Mouse (Mus musculus) neural tube, embryonic 13.5 days (tissue): ENCODE measurements around the gene I0C0044D17Rik. TPM values are rescaled to one million over a fixed set of nuclear protein-coding genes. Genes with fewer than 3 reads are reported as not detected.
"Not testable (repeated sequence)": the region's sequence is repeated elsewhere in the genome, so short reads cannot be mapped to it uniquely, and the experiment has no call there.

Source experiments
- ATAC-seq: fragments of 200-750 bp; cut with Nextera tagmentation; 2 replicates; pipeline ENCODE4 v1.8.0; 2017; ENCODE audit warnings: low read depth, mild to moderate bottlenecking, moderate TSS enrichment, moderate library complexity
- H3K27ac ChIP-seq: fragments of 300-500 bp; sonication (generic); replicated peaks from 2 replicates; pipeline ENCODE4 v1.5.1; 2015; ENCODE audit warnings: moderate library complexity, mild to moderate bottlenecking, inconsistent platforms
- H3K27me3 ChIP-seq: fragments of 300-500 bp; sonication (generic); 2 replicates; pipeline ENCODE4 v1.6.1; 2015; ENCODE audit warnings: mild to moderate bottlenecking, inconsistent platforms
- H3K36me3 ChIP-seq: fragments of 300-500 bp; sonication (generic); 2 replicates; pipeline ENCODE4 v1.6.1; 2015; ENCODE audit warnings: mild to moderate bottlenecking, inconsistent platforms
- H3K4me1 ChIP-seq: fragments of 300-500 bp; sonication (generic); replicated peaks from 2 replicates; pipeline ENCODE4 v1.6.1; 2015; ENCODE audit warnings: inconsistent platforms
- H3K4me2 ChIP-seq: fragments of 300-500 bp; sonication (generic); 2 replicates; pipeline ENCODE4 v1.6.1; 2015; ENCODE audit warnings: inconsistent platforms, mild to moderate bottlenecking, moderate library complexity
- H3K4me3 ChIP-seq: fragments of 300-500 bp; sonication (generic); 2 replicates; pipeline ENCODE4 v1.5.1; 2015; ENCODE audit warnings: mild to moderate bottlenecking, inconsistent platforms
- H3K9ac ChIP-seq: fragments of 300-500 bp; sonication (generic); 2 replicates; pipeline ENCODE4 v1.6.1; 2015; ENCODE audit warnings: moderate library complexity, mild to moderate bottlenecking, inconsistent platforms
- H3K9me3 ChIP-seq: fragments of 300-500 bp; sonication (generic); 2 replicates; pipeline ENCODE4 v1.6.1; 2016; ENCODE audit warnings: inconsistent platforms
- WGBS: fragments of 180-500 bp; shearing (Covaris S2); methylation state at CpG from one replicate; pipeline ENCODE4 v1.1.7; 2015; 5-methylcytosine and 5-hydroxymethylcytosine counted together
- polyA plus RNA-seq: library from polyadenylated mRNA; unstranded; fragments of >200 nt; fragmentation: Nextera tagmentation; extraction: Ambion mirVana; gene quantifications from 2 replicates; pipeline ENCODE4 v1.2.1, GENCODE M21; 2015

I0C0044D17Rik gene
- polyA plus RNA-seq, result not detected in 2 replicates

- not testable (repeated sequence) for ATAC-seq, H3K4me2 ChIP-seq, H3K9me3 ChIP-seq, H3K9ac ChIP-seq, H3K36me3 ChIP-seq, H3K27ac ChIP-seq, H3K4me3 ChIP-seq, H3K4me1 ChIP-seq
- peaks cover 13% of the 10 kb centered on the region for H3K27me3 ChIP-seq
- WGBS, result 93% methylated on average over 1 of the region's 1 CpGs
Observed at GRCm38 (mm10) chr4:98823740-98824139, at the start of gene I0C0044D17Rik. Gene I0C0044D17Rik (minus strand): TSS chr4:98823840.

DNA sequence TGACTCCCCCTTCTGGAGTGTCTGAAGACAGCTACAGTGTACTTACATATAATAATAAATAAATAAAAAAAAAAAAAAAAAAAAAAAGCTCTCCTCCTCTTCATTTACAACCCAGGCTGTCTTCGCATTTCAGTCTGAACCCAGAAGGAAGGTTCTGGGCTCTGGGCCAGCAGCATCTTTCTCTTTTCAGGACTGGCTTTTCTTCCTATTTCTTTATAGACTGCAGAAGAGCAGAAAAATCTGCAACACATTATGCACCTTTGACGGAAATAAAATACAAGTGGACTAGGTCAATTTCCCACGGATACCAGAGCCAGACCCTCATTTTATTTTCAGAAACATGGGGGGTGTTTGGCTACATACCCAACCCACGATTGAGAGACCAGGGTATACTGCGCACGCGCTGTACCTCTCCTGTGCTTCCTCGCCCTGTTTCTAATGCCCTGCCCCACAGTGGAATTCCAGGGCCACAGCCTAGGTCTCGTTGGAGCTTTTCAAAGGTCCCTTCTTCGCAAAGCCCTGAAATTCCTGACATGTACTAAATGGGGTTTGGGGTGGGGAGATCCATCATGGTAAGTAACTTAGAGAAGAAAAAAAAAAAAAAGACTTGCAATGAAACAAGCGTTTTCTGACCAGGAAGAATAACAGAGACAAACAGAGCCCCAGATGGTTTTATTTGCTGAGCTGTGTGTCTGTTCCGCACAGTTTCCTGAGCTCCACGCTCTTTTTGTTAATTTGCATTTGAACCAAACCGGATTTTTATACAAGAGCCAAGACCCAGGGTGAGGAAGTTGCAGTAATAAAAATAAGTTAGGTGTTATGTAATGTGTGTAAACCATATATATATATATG lies 42.0 kb upstream of the I0C0044D17Rik start:
- Histone ChIP-seq H3K36me3 (no peaks in the 10 kb centered on the region), H3K9me3 (no peaks in the 10 kb centered on the region), H3K4me1 (peaks cover 3% of the 10 kb centered on the region; the same call in 1 of the 2 replicates), H3K4me2 (no peak overlapping the region), H3K27me3 (no peaks in the 10 kb centered on the region), H3K4me3 (no peak overlapping the region), H3K9ac (no peak overlapping the region), H3K27ac (no peak overlapping the region)
- WGBS, result 76% methylated on average over 14 of the region's 14 CpGs
- ATAC-seq, result no peak

DNA sequence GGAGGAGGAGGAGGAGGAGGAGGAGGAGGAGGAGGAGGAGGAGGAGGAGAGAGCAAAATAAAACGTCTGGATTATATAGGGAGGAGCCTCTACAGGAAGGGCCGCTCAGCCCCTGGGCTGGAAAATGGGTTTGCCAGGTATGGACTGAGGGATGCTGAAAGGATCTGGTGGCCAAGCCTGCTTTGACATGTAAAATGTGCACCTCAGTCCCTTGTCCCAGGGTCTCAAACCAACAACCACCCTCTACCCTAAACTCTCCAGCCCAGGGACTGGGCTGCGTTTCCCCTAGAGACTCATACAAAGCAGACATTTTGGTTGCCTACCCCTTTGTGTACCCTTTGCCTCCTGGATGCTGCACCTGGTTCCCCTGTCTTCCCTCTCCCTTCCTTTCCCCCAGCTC lies 40.9 kb upstream of the I0C0044D17Rik start:
- no peak overlapping the region for H3K4me3 ChIP-seq
- no peaks in the 10 kb centered on the region for H3K27me3 ChIP-seq
- no peak overlapping the region for H3K4me2 ChIP-seq
- no peak overlapping the region for H3K9ac ChIP-seq
- H3K36me3 ChIP-seq, result no peaks in the 10 kb centered on the region
- H3K9me3 ChIP-seq, result peaks cover 6% of the 10 kb centered on the region; the same call in 1 of the 2 replicates
- H3K4me1 ChIP-seq, result peaks cover 3% of the 10 kb centered on the region; the same call in 1 of the 2 replicates
- WGBS, result 80% methylated on average over 3 of the region's 3 CpGs
- ATAC-seq, result no peak
- no peak overlapping the region for H3K27ac ChIP-seq

DNA sequence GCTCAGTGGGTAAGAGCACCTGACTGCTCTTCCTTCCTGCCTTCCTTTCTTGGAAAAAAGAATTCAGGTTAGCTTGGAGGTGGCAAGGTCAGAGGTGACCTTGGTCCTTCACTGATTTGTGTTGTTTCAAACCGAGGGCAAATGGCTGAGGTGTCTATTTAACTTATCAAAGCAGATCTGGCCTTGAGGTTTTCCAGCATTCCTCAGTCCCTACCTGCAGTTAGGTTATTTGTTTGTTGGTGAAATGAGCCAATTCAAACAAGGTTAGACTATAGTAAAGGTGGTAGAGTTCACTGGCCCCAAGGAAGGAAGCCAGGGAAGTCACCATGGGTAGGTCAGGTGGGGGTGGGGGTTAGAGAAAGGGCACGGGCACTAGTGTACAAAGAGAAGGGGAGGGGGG lies 40.5 kb upstream of the I0C0044D17Rik start:
- no peak for ATAC-seq
- 70% methylated on average over 1 of the region's 2 CpGs for WGBS
- H3K27me3 ChIP-seq, result no peaks in the 10 kb centered on the region
- peaks cover 3% of the 10 kb centered on the region; the same call in 1 of the 2 replicates for H3K4me1 ChIP-seq
- no peak overlapping the region for H3K27ac ChIP-seq
- no peak overlapping the region for H3K4me3 ChIP-seq
- H3K4me2 ChIP-seq, result no peak overlapping the region
- H3K9me3 ChIP-seq, result peaks cover 6% of the 10 kb centered on the region; the same call in 1 of the 2 replicates
- no peak overlapping the region for H3K9ac ChIP-seq
- no peaks in the 10 kb centered on the region for H3K36me3 ChIP-seq

- H3K27ac ChIP-seq, result no peak overlapping the region
- ATAC-seq, result no peak
- H3K4me1 ChIP-seq, result peaks cover 3% of the 10 kb centered on the region; the same call in 1 of the 2 replicates
- H3K4me3 ChIP-seq, result no peak overlapping the region
- no peaks in the 10 kb centered on the region for H3K27me3 ChIP-seq
- no peak overlapping the region for H3K9ac ChIP-seq
- no peaks in the 10 kb centered on the region for H3K36me3 ChIP-seq
- peaks cover 6% of the 10 kb centered on the region; the same call in 1 of the 2 replicates for H3K9me3 ChIP-seq
- 89% methylated on average over 2 of the region's 2 CpGs for WGBS
- H3K4me2 ChIP-seq, result no peak overlapping the region
Observed at GRCm38 (mm10) chr4:98863451-98863850, 39.8 kb upstream of the I0C0044D17Rik start.

DNA sequence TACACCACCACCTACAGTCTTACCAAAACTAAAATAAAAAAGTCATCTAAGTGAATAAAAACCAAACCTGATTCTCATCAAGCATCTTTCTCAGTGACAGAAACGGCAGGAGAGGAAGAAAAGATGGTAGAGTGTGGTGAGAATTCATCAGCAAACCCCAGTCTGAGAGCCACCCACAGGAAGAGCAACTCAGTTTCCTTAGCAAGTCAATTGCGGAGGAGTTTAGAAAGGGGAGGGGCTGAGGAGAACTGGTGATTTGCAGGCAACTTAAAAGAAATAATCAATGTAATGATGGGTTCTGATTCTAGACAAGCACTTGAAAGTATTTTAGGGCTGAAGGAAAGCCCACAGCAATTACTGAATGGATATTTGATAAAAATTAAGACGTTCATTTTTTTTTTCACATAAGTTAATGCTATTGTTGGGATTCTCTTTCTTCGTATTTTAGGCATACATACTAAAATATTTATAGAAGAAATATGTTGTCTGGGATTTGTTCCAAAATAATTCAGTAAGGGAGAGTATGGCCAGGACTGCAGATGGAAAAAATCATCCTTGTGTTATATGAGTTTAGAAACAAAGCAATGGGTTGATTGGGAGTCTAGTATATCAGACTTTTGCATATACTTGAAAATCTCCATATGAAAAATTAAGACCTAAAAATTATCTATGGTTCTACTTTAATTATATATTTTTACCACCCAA lies 34.7 kb upstream of the I0C0044D17Rik start:
- Histone ChIP-seq H3K27me3 (no peaks in the 10 kb centered on the region), H3K4me3 (no peak overlapping the region), H3K4me2 (no peak overlapping the region), H3K4me1 (no peaks in the 10 kb centered on the region), H3K27ac (no peak overlapping the region), H3K9me3 (peaks cover 6% of the 10 kb centered on the region; the same call in 1 of the 2 replicates), H3K36me3 (no peaks in the 10 kb centered on the region), H3K9ac (no peak overlapping the region)
- WGBS, result 81% methylated on average over 4 of the region's 4 CpGs
- no peak for ATAC-seq

DNA sequence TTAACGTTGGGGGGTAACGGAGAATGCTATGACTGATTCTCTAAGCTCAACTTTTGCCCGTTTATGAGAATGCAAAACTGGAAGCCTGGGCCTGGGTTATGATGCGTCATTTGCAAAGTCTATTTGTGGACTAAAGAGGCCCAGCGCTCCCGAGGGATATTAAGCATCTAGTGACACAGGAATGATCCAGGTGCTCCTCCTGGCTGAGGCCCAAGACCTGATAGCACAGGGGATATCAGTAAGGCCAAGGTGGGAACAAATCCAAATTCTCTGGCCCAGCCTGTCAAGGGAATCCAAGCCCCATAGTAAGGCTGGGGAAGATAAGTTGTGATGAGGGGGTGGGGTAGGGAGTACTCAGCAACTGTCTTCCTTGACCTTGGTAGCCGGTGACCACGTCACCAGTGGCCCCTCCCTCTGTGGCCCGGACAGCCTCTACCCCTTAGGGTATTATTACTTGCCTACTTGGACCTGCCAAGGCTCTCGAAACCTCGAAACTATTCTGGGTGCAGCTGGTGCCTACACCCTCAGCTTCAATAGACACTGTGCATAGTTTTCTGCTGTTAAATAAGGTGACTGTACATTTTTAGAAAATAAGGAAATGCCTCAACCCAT lies 33.5 kb upstream of the I0C0044D17Rik start:
- H3K4me3 ChIP-seq, result no peak overlapping the region
- H3K9me3 ChIP-seq, result peaks cover 6% of the 10 kb centered on the region; the same call in 1 of the 2 replicates
- no peaks in the 10 kb centered on the region for H3K36me3 ChIP-seq
- no peaks in the 10 kb centered on the region for H3K27me3 ChIP-seq
- 80% methylated on average over 11 of the region's 11 CpGs for WGBS
- no peak for ATAC-seq
- no peak overlapping the region for H3K9ac ChIP-seq
- H3K27ac ChIP-seq, result no peak overlapping the region
- H3K4me2 ChIP-seq, result no peak overlapping the region
- no peaks in the 10 kb centered on the region for H3K4me1 ChIP-seq

DNA sequence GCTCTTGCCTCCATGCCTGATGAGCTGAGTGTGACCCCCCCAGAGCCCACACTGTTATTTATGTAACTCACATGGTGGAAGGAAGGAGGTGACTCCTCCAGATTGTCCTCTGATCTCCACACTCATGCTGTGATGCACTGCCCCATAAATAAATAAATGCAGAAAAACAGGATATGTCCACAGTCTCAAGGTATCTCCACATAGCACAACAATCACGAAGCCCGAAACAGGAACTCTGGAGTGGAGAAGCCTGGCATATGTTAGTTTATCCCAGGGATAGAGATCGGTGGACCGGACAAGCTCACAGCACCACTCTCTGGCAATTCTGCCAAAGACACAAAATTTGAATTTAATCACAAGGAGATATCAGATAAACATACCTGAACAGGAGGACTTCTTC lies 30.3 kb upstream of the I0C0044D17Rik start:
- Histone ChIP-seq H3K27ac (no peak overlapping the region), H3K4me2 (no peak overlapping the region), H3K9ac (no peak overlapping the region), H3K27me3 (no peaks in the 10 kb centered on the region), H3K9me3 (no peaks in the 10 kb centered on the region), H3K4me3 (no peak overlapping the region), H3K4me1 (no peaks in the 10 kb centered on the region), H3K36me3 (no peaks in the 10 kb centered on the region)
- ATAC-seq, result no peak
- 86% methylated on average over 4 of the region's 4 CpGs for WGBS

GRCm38 (mm10) chr4:98850485-98850884 lies 26.8 kb upstream of the I0C0044D17Rik start:
- not testable (repeated sequence) for H3K4me2 ChIP-seq, H3K27me3 ChIP-seq, H3K4me1 ChIP-seq, H3K4me3 ChIP-seq, H3K27ac ChIP-seq, ATAC-seq, H3K36me3 ChIP-seq, H3K9me3 ChIP-seq, H3K9ac ChIP-seq
- WGBS, result 85% methylated on average over 1 of the region's 1 CpGs

- Histone ChIP-seq H3K4me3 (no peak overlapping the region), H3K27ac (no peak overlapping the region), H3K27me3 (no peaks in the 10 kb centered on the region), H3K9ac (no peak overlapping the region), H3K9me3 (no peaks in the 10 kb centered on the region), H3K4me2 (no peak overlapping the region), H3K4me1 (no peaks in the 10 kb centered on the region), H3K36me3 (no peaks in the 10 kb centered on the region)
- 85% methylated on average over 6 of the region's 6 CpGs for whole genome bisulfite sequencing
- no peak for ATAC-seq
Observed at GRCm38 (mm10) chr4:98847120-98847885, 23.7 kb upstream of the I0C0044D17Rik start.

GRCm38 (mm10) chr4:98846396-98846795 lies 22.8 kb upstream of the I0C0044D17Rik start:
- 55% methylated on average over 3 of the region's 3 CpGs for WGBS
- H3K9ac ChIP-seq, result no peak overlapping the region
- H3K4me1 ChIP-seq, result no peaks in the 10 kb centered on the region
- H3K9me3 ChIP-seq, result no peaks in the 10 kb centered on the region
- no peak overlapping the region for H3K4me3 ChIP-seq
- no peak for ATAC-seq
- H3K36me3 ChIP-seq, result no peaks in the 10 kb centered on the region
- no peak overlapping the region for H3K4me2 ChIP-seq
- H3K27me3 ChIP-seq, result no peaks in the 10 kb centered on the region
- no peak overlapping the region for H3K27ac ChIP-seq
